Mouse (Mus musculus) E14TG2a.4 (cell line): ENCODE results near the gene A730061H03Rik.

Experiments
- H3K27me3 ChIP-seq: 2 replicates; pipeline ENCODE4 v1.6.1; 2014; ENCODE audit warnings: low read length, control low read depth; ENCODE audit not compliant: insufficient read depth
- H3K36me3 ChIP-seq: 2 replicates; pipeline ENCODE4 v1.6.1; 2014; ENCODE audit warnings: low read length, control low read depth; ENCODE audit not compliant: insufficient read depth
- H3K4me1 ChIP-seq: replicated peaks from 2 replicates; pipeline ENCODE4 v1.6.1; 2014; ENCODE audit warnings: low read depth, low read length, control low read depth
- H3K4me3 ChIP-seq: replicated peaks from 2 replicates; pipeline ENCODE4 v1.5.1; 2014; ENCODE audit warnings: mild to moderate bottlenecking, low read length
- H3K9me3 ChIP-seq: 2 replicates; pipeline ENCODE4 v1.6.1; 2014; ENCODE audit warnings: low read length, control low read depth
- CTCF ChIP-seq: conservative IDR thresholded peaks from 2 replicates; pipeline ENCODE4 v1.5.1; 2014; ENCODE audit warnings: low read length
- NANOG ChIP-seq: IDR thresholded peaks from 2 replicates; pipeline ENCODE4 v1.6.1; 2014; ENCODE audit warnings: borderline replicate concordance, low read length, mixed read lengths
- POU5F1 ChIP-seq: IDR thresholded peaks from 2 replicates; pipeline ENCODE4 v1.6.1; 2014; ENCODE audit warnings: low read length, borderline replicate concordance

Gene A730061H03Rik

GRCm38 (mm10) chr14:55520451-55521361, 39.5 kb downstream of the A730061H03Rik start:
- no peaks in the 10 kb centered on the region for H3K36me3 ChIP-seq

GRCm38 (mm10) chr14:55519604-55520003, 40.6 kb downstream of the A730061H03Rik start:
- H3K9me3 ChIP-seq: no peaks in the 10 kb centered on the region
- H3K27me3 ChIP-seq: peaks cover 91% of the 10 kb centered on the region
- TF ChIP-seq NANOG: no peak
- TF ChIP-seq POU5F1: no peak
- no peak for TF ChIP-seq CTCF
- H3K4me3 ChIP-seq: no peak overlapping the region
- peaks cover 34% of the 10 kb centered on the region for H3K4me1 ChIP-seq
- H3K36me3 ChIP-seq: no peaks in the 10 kb centered on the region

More at GRCm38 (mm10) chr14:55520451-55521361, 39.5 kb downstream of the A730061H03Rik start:
- TF ChIP-seq NANOG: no peak
- Histone ChIP-seq H3K27me3 (peaks cover 88% of the 10 kb centered on the region), H3K4me1 (peaks cover 27% of the 10 kb centered on the region), H3K4me3 (peak overlapping the region; percentile 86), H3K9me3 (no peaks in the 10 kb centered on the region)

GRCm38 (mm10) chr14:55518897-55519296, 41.3 kb downstream of the A730061H03Rik start:
- peaks cover 35% of the 10 kb centered on the region for H3K4me1 ChIP-seq
- peaks cover 87% of the 10 kb centered on the region for H3K27me3 ChIP-seq
- H3K36me3 ChIP-seq: no peaks in the 10 kb centered on the region
- H3K4me3 ChIP-seq: no peak overlapping the region
- TF ChIP-seq POU5F1 (no peak), CTCF (no peak), NANOG (no peak)
- no peaks in the 10 kb centered on the region for H3K9me3 ChIP-seq

- peaks cover 40% of the 10 kb centered on the region for H3K4me1 ChIP-seq
- no peaks in the 10 kb centered on the region for H3K9me3 ChIP-seq
- peak overlapping the region; percentile 26; the same call in 1 of the 2 replicates for H3K4me3 ChIP-seq
- peaks cover 80% of the 10 kb centered on the region for H3K27me3 ChIP-seq
- TF ChIP-seq POU5F1: no peak
- H3K36me3 ChIP-seq: no peaks in the 10 kb centered on the region
These were observed 44.4 kb downstream of the A730061H03Rik start for GRCm38 (mm10) chr14:55515846-55516245.

- H3K4me3 ChIP-seq: no peak overlapping the region
- TF ChIP-seq POU5F1: no peak
- no peak for TF ChIP-seq CTCF
- TF ChIP-seq NANOG: no peak
These were observed 46.3 kb downstream of the A730061H03Rik start for GRCm38 (mm10) chr14:55513927-55514326.

GRCm38 (mm10) chr14:55511037-55511436, 49.2 kb downstream of the A730061H03Rik start:
- peaks cover 36% of the 10 kb centered on the region for H3K4me1 ChIP-seq
- TF ChIP-seq POU5F1 (no peak), CTCF (no peak), NANOG (no peak)
- H3K4me3 ChIP-seq: no peak overlapping the region
- H3K27me3 ChIP-seq: peaks cover 51% of the 10 kb centered on the region
- H3K9me3 ChIP-seq: peaks cover 2% of the 10 kb centered on the region
- no peaks in the 10 kb centered on the region for H3K36me3 ChIP-seq

More at GRCm38 (mm10) chr14:55513927-55514326, 46.3 kb downstream of the A730061H03Rik start:
- Histone ChIP-seq H3K9me3 (no peaks in the 10 kb centered on the region), H3K36me3 (no peaks in the 10 kb centered on the region), H3K4me1 (peaks cover 48% of the 10 kb centered on the region), H3K27me3 (peaks cover 65% of the 10 kb centered on the region)

- Histone ChIP-seq H3K9me3 (peaks cover 6% of the 10 kb centered on the region), H3K4me1 (peaks cover 28% of the 10 kb centered on the region), H3K36me3 (no peaks in the 10 kb centered on the region), H3K27me3 (peaks cover 45% of the 10 kb centered on the region), H3K4me3 (peak within 1 kb of the TSS; percentile 43)
- TF ChIP-seq POU5F1 (no peak), NANOG (no peak), CTCF (no peak)
These were observed 50.0 kb downstream of the A730061H03Rik start, which contains the start of gene Cpne6 for GRCm38 (mm10) chr14:55510125-55510731. Cpne6 (plus strand) TSS chr14:55510445.
